Mouse (Mus musculus) spleen, postnatal 10 days (tissue): ENCODE measurements around the gene Frmd4b.
"Not testable (repeated sequence)": the region's sequence is repeated elsewhere in the genome, so short reads cannot be mapped to it uniquely, and the experiment has no call there.

Experiments used
- DNase-seq, 2 experiments: peaks; one replicate each; pipeline ENCODE4 v3.0.0; 2021 to 2022; ENCODE audit warnings: low spot score in 2 of 2

The Frmd4b gene

DNA sequence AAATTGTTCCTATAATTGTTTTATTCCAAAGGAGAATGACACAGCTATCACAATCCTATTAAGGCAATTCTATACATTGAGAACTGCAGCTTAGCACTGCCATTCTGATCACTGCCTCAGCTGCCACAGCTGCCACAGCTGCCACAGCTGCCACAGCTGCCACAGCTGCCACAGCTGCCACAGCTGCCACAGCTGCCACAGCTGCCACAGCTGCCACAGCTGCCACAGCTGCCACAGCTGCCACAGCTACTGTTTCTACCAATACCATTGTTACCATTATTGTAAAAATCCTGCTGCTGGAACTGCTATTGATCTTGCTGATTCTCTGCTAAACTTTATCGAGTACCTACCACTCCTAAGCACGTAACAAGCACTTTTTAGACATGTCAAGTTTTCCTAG is 357.4 kb downstream of the Frmd4b start:
- DNase-seq = not testable (repeated sequence)

DNA sequence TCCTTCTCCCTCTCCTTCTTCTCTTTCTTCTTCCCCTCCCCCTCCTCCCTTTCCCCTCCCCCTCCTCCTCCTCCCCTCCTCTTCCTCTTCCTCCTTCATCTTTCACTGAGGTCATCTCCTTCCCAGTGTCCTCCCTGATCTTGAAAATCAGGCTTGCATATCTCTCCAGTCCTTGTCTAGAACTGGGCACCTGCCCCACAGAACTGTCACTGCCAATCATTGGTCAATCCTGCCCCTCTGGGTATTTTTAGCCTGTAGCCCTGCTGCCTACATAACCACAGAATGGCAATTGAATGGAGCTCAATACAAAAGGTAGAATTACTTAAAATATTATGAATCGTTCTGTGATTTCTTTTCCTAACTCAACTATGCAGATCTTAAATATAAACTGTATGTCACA is 358.9 kb downstream of the Frmd4b start:
- no peak for DNase-seq

DNA sequence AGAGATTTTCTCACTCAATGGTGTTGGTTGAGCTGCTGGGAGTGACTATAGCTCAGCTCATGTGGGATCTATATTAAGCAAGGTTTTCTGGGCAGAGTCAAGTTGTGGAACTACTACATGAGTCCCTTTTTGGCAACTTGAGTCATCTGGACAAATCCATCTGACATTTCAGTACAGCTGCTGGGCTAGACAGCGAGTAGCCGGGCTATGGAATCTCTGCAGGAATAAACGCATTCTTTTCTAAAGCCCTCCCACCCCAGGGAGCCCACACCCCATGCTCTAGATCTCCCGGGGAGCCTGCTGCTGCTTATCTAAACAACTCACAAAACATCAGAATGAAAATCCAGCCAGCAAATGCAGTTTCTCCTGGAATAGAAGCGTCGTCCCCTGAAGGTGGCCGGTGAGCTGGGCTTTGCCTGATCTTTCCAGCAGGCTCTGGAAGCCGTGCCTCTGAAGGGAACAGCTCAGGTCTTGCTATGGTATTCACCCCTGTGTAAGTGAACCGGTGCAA is 364.6 kb downstream of the Frmd4b start, which contains the start of gene Lmod3:
Lmod3 (minus strand) TSS at position 49 of the 511 bp plus-strand sequence.
- no peak for DNase-seq

DNA sequence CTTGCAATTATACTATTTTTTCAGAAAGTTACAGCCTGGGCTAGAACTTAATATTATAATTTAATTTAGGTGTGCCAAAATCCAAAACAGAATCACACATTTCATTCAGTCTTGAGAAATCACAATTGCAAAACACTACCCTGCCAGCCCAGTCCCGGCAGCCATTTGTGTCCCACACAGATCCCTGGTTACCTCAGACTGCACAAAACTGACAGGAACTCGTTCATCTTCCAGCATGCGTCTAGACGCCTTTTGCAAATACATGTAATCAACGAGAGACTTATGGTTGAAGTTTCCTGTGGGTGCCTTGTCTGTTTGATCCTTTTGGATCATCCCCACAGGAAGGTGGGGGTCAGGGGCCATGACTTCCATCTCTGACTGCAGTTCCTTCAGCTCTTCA is 365.3 kb downstream of the Frmd4b start:
- no peak for DNase-seq

DNA sequence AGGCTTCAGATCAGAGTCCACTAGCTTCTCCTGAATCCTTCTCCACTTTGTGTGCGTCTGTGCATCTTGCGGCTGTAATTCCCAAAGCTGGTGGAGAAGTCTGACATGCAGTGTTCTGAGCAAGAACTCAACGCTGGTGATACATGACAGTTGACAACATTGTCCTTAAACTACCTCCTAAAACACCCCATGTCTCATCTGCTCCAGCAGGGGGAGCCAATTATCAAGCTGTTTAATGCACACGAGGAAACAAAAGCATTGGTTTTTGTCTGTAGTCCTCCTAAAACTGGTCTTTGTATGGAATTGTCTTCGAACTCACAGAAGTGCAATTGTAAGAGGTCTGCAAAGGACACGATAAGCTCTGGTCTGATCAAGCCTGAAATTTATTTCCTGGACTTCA is 366.4 kb downstream of the Frmd4b start:
- peak; percentile 10 to 61 for DNase-seq

DNA sequence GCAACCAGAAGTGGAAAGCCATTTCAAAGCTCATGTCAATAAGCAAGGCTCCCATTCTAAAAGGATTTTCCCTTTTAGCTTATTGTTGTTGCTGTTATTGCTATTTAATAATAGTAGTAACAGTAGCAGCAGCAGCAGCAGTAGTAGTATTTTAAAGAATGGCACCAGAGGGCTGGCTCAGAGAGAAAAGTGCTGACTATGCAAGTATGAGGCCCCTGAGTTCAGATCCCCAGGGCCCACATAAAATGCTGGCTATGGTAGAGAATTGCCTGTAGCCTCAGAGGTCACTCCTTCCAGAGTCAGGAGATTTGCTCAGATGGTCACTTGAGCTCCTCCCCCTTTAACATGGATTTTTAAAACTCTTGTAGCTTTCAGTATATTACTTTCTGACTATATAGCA is 372.1 kb downstream of the Frmd4b start:
- no peak for DNase-seq

DNA sequence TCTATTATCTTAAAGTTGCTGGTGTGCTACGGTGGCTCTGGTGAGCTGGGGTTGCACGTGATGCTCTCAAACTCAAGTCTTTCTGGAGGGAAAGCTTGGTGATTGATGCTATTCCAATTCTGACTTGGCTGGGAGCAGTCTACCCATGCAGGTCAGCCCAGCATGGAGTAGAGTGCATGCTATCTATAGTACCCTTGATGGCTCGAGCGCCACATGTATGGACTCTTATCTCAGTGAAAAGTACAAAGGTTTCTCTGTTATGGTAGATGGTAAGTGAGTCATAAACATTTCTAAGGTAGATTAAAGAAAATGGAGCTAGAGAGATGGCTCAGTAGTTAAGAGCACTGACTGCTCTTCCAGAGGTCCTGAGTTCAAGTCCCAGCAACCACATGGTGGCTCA is 374.8 kb downstream of the Frmd4b start:
- DNase-seq = no peak

DNA sequence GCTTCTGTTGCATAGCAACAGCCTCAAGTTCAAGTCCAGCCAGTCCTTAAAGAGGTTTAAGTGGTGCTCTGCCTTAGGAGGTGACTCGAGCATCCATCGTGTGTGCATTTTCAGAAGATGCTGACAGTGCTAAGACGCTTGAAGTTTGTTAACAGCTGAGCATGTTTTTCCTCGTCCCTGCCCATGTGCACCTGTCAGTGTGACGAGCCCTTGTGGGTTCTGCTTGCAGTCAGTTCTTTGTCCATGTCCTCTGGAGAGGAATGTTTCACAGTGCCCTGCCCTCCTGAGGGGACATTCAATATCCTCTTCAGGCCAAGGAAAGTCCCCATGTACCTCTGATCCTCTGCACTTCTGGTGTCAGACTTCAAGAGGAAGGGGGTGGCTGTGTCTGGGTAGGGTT is 377.2 kb downstream of the Frmd4b start:
- DNase-seq = no peak

DNA sequence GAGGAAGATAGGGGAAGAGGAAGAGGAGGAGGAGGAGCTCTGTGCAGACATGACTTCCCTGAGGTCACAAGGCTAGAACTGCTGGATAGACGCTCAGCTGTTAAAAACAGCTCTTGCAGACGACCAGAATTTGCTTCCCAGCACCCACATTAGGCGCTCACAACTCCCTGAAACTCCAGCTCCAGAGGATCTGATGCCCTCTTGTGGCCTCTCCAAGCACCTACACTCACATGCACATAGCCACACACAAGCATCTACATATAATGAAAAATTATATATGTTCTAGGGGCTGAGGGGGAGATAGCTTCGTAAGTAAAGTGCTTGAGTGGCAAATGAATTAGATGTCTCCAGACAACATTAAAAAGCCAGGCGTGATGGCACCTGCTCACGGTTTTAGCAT is 378.0 kb downstream of the Frmd4b start:
- no peak for DNase-seq
